Mouse (Mus musculus) gastrocnemius, adult 8-10 months (tissue): ENCODE data around the gene Epas1. TPM values are rescaled to one million over a fixed set of nuclear protein-coding genes. Genes with fewer than 3 reads are reported as not detected.

Experiments used
- DNase-seq, 2 experiments: peaks; one replicate each; pipeline ENCODE4 v3.0.0; 2022; ENCODE audit warnings: low spot score in 2 of 2
- total RNA-seq, 4 experiments: library from RNA; stranded (reverse); gene quantifications; 2 replicates each; pipeline ENCODE4 v1.2.4; 2022

The Epas1 gene
- total RNA-seq, 4 experiments from 2014 or later, result 79.9 to 95.6 (median 93.9) TPM

DNA sequence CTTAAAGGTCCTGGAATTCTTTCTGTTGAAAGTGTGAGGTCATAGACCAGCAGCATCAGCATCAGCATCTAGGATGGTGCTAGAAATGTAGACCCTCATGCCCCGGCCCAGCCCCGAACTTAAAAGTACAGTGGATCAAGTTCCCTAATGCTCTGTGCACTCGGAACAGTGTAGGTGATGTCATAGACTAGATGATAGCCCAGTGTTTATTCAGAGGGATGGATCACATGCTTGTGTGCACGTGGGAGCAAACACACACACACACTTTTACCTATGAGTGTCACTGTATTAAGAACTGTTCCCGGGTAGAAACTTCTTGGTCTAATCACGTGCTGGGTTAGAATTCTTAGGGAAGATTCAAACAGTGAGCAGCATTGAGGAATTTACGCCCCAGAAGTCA lies 33.0 kb downstream of the Epas1 start:
- no peak for DNase-seq

- no peak for DNase-seq
Measured at GRCm38 (mm10) chr17:86787805-86788204, 34.3 kb downstream of the Epas1 start.

DNA sequence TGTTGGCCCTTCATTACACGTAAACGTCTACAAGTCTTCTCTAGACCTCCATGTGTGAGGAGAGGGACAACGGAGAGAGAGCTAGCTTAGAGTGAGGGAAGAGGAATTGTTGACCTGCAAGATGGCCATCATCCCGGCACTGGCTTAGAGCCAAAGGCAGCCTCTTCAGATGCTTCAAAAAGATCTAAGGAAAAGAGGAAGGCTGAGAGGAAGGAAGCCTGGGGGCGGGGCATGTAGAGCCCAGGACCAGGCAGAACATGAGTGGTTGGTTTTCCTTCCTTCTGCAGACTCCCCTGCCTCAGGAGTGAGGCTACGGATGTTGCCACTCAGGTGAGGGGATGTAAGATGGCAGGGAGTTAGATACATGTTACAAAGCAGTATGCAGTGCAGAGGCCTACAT lies 34.8 kb downstream of the Epas1 start:
- no peak for DNase-seq

- no peak for DNase-seq
Measured at GRCm38 (mm10) chr17:86791925-86792324, 38.4 kb downstream of the Epas1 start.

DNA sequence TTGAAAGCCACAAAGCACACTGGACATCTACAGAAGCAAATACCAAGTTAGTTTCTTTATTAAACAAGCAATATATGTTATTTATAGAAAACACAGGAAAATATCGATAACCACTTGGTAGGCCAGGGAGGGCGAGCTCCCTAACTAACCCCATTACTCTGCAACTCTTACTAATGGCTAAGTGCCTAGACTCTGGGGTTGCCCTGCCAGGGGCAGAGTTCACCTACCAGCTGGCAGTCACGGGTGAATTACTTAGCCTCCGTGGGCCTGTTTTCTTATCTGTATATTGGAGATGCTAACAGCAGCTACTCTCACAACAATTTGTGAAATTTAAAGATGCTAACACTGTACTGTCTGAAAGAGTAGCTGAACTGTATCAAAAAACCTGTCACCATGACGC lies 42.3 kb downstream of the Epas1 start:
- no peak for DNase-seq

- no peak for DNase-seq
Measured at GRCm38 (mm10) chr17:86797031-86797430, 43.5 kb downstream of the Epas1 start.

DNA sequence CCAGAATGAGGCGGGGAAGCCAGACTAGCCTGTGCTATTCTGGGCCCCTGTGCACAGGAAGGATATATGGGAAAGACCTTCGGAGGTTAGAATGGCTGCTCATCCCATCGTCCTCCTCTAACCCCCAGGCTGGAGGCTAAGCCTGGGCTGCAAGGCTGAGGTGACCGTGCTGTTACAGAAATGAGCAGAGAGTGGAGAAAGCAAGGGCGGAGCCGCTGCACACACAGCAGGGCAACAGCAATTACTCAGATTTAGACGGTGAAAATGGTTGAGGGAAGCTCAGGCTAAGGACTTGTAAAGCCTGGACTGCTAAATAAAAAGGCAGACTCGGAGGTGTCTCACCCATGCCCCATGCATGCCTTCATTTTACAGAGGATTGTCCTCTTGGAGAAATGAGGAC lies 45.0 kb downstream of the Epas1 start:
- DNase-seq, result no peak

GRCm38 (mm10) chr17:86798951-86799350 lies 45.5 kb downstream of the Epas1 start:
- no peak for DNase-seq

DNA sequence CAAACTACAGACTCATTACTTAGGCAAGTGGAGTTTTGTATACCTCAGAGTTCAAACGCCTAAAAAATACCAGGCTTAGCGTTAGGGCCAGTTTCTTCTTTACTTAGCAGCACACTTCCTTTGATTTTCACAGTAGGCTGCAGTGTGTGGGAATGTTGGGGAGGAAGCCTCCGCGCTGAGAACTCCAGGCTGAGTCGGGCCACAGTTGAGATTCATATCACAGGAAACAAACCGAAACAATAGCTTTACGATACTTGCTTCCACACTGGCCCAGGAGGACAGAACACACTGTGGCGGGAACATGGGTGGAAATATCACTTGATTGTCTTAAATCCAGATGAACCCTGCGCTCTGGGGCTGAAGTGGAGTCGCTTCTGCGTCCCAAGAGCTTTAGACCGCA lies 47.0 kb downstream of the Epas1 start:
- no peak for DNase-seq

GRCm38 (mm10) chr17:86801213-86801815 lies 47.8 kb downstream of the Epas1 start:
- no peak for DNase-seq

DNA sequence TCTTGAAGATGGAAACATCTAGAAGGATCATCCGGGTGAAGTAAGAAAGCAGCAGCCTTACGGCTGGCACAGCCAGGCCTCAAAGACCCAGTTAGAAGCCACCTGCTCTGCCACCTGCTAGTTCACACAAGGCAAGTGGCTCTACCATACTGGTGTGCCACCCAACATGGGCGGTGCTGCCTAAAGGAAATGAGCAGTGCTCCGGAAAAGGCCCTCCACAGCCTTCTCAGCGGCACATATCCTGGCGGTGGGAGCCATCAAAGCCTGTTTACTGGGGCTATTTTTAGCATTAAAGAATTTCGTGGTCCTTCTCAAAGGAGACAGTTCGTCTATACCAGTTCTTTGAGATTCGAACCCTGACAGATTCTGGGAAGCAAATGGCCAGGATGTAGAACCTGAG lies 48.4 kb downstream of the Epas1 start:
- no peak for DNase-seq

GRCm38 (mm10) chr17:86802351-86802985 lies 49.0 kb downstream of the Epas1 start:
- DNase-seq, result peak in 1 of 2 experiments; percentile 43

- DNase-seq, result no peak
Measured at GRCm38 (mm10) chr17:86803147-86803546, 49.6 kb downstream of the Epas1 start.

GRCm38 (mm10) chr17:86803653-86804052 lies 50.2 kb downstream of the Epas1 start:
- DNase-seq, result no peak

DNA sequence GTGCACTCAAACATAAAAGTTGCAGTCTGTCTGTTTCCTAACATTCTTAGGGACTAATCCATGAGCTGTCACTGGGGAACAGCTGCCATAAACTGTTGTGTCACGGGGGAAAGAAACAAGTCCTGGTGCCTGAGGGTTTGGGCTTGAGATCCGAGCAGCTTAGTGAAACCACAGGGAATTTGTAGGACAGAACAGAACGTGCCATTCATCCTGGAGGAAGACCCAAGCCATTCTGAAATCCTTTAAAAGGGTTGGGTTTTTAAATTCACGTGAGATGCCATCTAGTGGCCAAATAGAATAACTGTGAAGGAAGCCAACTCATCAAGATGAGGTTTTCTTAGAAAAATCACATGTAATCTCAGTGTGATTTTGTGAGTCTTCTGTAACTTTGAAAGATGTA lies 58.5 kb downstream of the Epas1 start:
- no peak for DNase-seq

DNA sequence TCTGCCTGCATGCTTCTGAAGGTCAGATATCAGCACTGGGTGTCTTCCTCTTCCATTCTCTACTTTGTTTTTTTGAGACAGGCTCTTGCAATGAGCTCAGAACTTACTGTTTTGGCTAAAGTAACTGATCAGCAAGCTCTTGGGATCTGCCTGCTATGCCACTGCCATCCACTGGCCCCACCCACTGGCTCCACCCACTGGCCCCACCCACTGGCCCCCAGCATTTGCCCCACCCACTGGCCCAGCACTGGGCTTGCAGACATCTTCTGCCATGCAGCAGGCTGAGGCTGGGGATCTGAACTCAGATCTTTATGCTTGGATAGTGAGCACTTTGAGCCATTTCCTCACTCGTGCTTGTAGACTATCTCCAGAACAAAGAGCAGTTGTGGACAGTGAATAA lies 60.8 kb downstream of the Epas1 start:
- no peak for DNase-seq

GRCm38 (mm10) chr17:86815016-86815865 lies 61.7 kb downstream of the Epas1 start:
- no peak for DNase-seq

DNA sequence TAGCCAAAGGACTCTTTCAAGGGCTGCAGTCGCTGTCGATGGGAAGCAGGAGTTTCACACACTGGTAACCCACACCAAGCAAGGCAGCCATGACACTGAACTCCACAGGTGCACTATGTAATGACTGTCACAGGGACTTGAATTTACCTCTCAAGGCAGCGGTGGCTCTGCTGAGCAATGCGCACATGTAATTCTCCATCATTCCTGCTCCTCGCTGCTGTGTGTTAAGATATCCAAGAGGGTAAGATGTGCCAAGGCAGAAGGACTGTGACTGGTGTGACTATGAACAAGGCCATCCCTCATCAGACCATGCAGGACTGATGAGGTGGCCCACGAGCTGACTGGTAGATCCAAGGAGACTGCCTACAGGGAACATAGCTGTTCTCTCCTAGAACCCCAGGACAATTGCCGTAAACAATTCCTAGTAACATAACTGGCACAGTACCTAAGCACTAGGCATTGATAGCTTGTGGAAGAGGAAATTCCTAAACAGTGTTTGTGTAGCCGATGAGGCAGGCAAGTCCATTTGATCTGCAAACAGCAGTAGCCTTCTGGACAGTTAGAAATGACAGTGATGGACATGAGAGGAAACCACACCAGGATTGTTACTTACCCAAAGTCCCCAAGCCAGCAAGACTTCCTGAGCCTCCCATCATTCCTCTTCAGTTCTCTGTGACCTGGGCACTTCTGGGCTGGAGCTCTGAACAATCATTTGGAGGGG lies 68.7 kb downstream of the Epas1 start:
- no peak for DNase-seq

DNA sequence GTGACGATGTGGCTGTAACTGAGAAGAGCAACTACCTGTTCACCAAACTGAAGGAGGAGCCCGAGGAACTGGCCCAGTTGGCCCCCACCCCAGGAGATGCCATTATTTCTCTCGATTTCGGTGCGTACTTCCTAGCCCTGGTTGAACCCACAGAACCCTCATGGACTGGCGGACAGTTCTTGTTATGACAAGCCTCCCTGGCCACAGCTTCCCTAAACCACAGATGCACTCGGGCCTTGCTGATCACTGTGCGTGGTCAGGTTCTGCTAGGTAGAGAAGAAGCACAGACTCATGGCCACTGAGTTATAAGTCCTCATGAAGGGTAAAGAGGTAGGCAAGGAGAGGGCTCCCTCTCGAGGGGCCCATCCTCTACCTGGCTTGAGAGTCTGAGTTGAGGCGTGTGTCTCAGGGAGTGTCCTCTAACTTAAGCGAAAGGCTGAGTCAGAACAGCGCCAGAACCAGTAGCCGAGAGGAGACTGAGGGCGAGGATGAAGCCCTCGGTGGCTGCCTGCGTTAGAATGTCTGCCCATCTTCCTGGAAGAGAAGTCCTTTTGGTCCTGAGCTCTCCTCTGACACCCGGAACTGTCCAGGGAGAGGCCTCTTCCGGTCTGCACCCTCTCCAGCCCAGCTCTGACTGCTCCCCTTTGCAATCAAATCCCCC lies 71.1 kb downstream of the Epas1 start:
- DNase-seq, result no peak

- DNase-seq, result no peak
Measured at GRCm38 (mm10) chr17:86825163-86825902, 71.8 kb downstream of the Epas1 start.

GRCm38 (mm10) chr17:86826376-86826775 lies 72.9 kb downstream of the Epas1 start:
- DNase-seq, result no peak
